In the genomic region with DNA sequence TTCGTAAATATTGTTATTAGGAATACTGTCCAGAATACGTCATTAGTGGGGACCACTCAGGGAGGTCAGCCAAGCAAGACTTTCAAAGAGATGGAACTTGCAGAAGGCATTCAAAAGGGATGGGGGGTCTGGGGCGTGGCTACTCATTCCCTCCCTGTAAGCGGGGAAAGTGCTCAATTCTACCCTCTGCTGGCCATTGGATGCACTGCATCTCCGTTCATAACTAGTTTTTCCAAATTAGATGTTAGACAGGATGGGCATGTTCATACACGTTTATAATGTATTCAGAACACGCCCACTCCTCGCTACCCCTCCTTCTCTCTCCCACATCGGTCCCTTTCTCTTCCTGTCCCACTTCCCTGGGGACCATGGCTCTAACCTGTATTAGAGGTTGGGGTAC, we compare ENCODE assay signal across 9 mouse cellular contexts. TPM values are rescaled to one million over a fixed set of nuclear protein-coding genes. Genes with fewer than 3 reads are reported as not detected.
DNase-seq lines count a peak whose midpoint lies in the region; ATAC-seq and TF ChIP-seq lines count a peak whose summit lies in the region.
"Had no signal": no experiment of that assay in that cellular context is flagged by ENCODE, and none has a peak within 500 bp of the region (broad histone marks: within the 10 kb centered on the region; RNA-seq: fewer than 3 reads in every experiment).

No protein-coding gene starts in this region.

- H3K27me3 ChIP-seq in embryonic facial prominence, embryonic 13.5 days = no peaks in the 10 kb centered on the region
- H3K27me3 ChIP-seq in liver, adult 2 months (ENCODE audit: control insufficient read depth, insufficient read depth, low read length) = no peaks in the 10 kb centered on the region

- no peak overlapping the region for H3K27ac ChIP-seq in embryonic facial prominence, embryonic 13.5 days
- H3K27ac ChIP-seq in liver, adult 2 months (replicated peaks; ENCODE audit: insufficient read depth, low read depth, low read length) = peak overlapping the region; percentile 11; the same call in 1 of the 2 replicates

- no peak for TF ChIP-seq POLR2A in liver, adult 2 months (IDR thresholded peaks at IDR 0.05; ENCODE audit: extremely low read depth, insufficient read depth, low read length)

- peaks cover 8% of the 10 kb centered on the region; the same call in 1 of the 2 replicates for H3K9me3 ChIP-seq in embryonic facial prominence, embryonic 13.5 days

- DNase-seq in B cell, adult 2 months = peak; percentile 70 to 75
- peak; percentile 78 for DNase-seq in adrenal gland, postnatal 14 days
- DNase-seq in heart, adult 9 months (ENCODE audit: low spot score in 2 of 2) = peak; percentile 56 to 76
- peak; percentile 77 for DNase-seq in kidney, adult 9 months
- DNase-seq in liver, adult 2 months (ENCODE audit: extremely low read depth, low read depth, low spot score) = peak; percentile 41
- peak; percentile 60 to 84 for DNase-seq in spleen, postnatal 4 days (ENCODE audit: low spot score in 2 of 2)

- H3K4me2 ChIP-seq in embryonic facial prominence, embryonic 13.5 days = no peak overlapping the region

- no peaks in the 10 kb centered on the region for H3K79me2 ChIP-seq in liver, adult 2 months (ENCODE audit: control insufficient read depth, insufficient read depth, low read length)

- peak; percentile 86 for TF ChIP-seq CTCF in liver, adult 2 months (IDR thresholded peaks at IDR 0.05; ENCODE audit: low read depth, low read length)

- 9% methylated on average over 9 of the region's 9 CpGs for WGBS in embryonic facial prominence, embryonic 13.5 days
- 9% methylated on average over 9 of the region's 9 CpGs for WGBS in liver, adult 2 months

- H3K4me3 ChIP-seq in embryonic facial prominence, embryonic 13.5 days = no peak overlapping the region
- no peak overlapping the region for H3K4me3 ChIP-seq in liver, adult 2 months (ENCODE audit: insufficient read depth, low read depth, low read length)
- H3K4me3 ChIP-seq: erythroblast, embryonic 14.5 days had no signal

- 0 out of 2 replicates have a peak, but pooled peaks have one; percentile 15 for ATAC-seq in embryonic facial prominence, embryonic 13.5 days (ENCODE audit: insufficient number of reproducible peaks, insufficient read depth, low FRiP score, low TSS enrichment, low read depth)
- peak; percentile 47; the same call in 1 of the 2 replicates for ATAC-seq in monocyte, adult 5-6 weeks (replicated peaks; ENCODE audit: insufficient number of reproducible peaks, low FRiP score, low TSS enrichment, poor library complexity, severe bottlenecking)

- H3K4me1 ChIP-seq in embryonic facial prominence, embryonic 13.5 days = peaks cover 25% of the 10 kb centered on the region
- H3K4me1 ChIP-seq in liver, adult 2 months (ENCODE audit: control insufficient read depth, insufficient read depth, low read length) = peaks cover 21% of the 10 kb centered on the region

- H3K9ac ChIP-seq in embryonic facial prominence, embryonic 13.5 days = no peak overlapping the region
- peak overlapping the region; percentile 17 for H3K9ac ChIP-seq in liver, adult 2 months (ENCODE audit: low read depth, low read length)

- no peaks in the 10 kb centered on the region for H3K36me3 ChIP-seq in embryonic facial prominence, embryonic 13.5 days
- H3K36me3 ChIP-seq in liver, adult 2 months (ENCODE audit: control insufficient read depth, insufficient read depth, low read length) = no peaks in the 10 kb centered on the region

RNA-seq across cellular contexts. Expression of gene Fhad1, which starts 56.7 kb away (rescaled TPM):
- total RNA-seq in adrenal gland, postnatal 14 days (2021) = 0.74 and 1.7 TPM in 2 replicates
- polyA plus RNA-seq in embryonic facial prominence, embryonic 13.5 days (2015; fragmentation: Nextera tagmentation; extraction: Ambion mirVana) = 0.91 and 1.3 TPM in 2 replicates
- total RNA-seq in liver, adult 2 months (2014; rRNA removed) = 0.40 and 2.4 TPM in 2 replicates
- polyA plus RNA-seq in liver, adult 2 months (2012; rRNA removed) = 0.06 and 0.41 TPM in 2 replicates
- 0.32 to 4.4 TPM (median 0.38 TPM) in 3 replicates for total RNA-seq in monocyte, adult 5-6 weeks (2017)
- polyA plus RNA-seq: erythroblast, embryonic 14.5 days had no signal
